Mouse (Mus musculus): Measurements from ENCODE around the gene Cmtm4.

DNA sequence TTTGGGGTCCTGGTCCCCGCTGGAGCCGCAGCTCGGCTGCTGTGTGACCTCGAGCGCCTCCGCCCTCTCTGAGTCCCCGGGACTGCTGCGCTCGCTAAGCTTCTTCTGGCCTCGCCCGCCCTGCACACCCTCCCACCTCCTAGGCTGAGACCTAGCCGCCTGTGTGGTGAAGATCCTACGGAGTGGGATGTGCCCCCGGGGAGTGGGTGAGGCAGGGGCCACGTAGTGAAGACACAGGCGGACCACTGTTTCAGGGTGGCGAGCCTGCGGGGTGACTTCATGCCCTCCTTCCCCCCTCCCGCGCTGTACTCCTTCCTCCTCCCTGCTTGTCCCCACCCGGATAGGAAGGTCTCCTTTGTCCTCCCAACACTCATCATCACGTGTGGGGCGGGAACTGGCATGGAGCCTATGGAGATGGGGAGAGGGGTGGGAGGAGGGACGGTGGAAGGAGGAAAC lies 54.5 kb downstream of the Cmtm4 start:
- TF ChIP-seq CTCF (IDR thresholded peaks at IDR 0.05; ENCODE audit: borderline replicate concordance, control insufficient read depth, extremely low read depth, insufficient read depth, low read length, poor library complexity) = no peak
- TF ChIP-seq POLR2A (IDR thresholded peaks at IDR 0.05; ENCODE audit: control insufficient read depth, extremely low read depth, insufficient read depth, low read length, poor library complexity) = no peak

Data from thymus, adult 2 months (tissue).